Mouse (Mus musculus): Measurements from ENCODE around the gene Pde4dip. TPM values are rescaled to one million over a fixed set of nuclear protein-coding genes. Genes with fewer than 3 reads are reported as not detected.

Gene Pde4dip
- polyA plus RNA-seq, 1 experiment from 2014 or later, result 27.6 TPM

- no peak overlapping the region for H3K27ac ChIP-seq (ENCODE audit: low read depth, low read length)
- H3K9ac ChIP-seq (ENCODE audit: low read length), result no peak overlapping the region
- no peaks in the 10 kb centered on the region for H3K9me3 ChIP-seq (ENCODE audit: control insufficient read depth, low read length)
- no peak overlapping the region for H3K4me2 ChIP-seq
- peaks cover 2% of the 10 kb centered on the region; the same call in 1 of the 2 replicates for H3K27me3 ChIP-seq (ENCODE audit: control insufficient read depth, insufficient read depth, low read length)
- DNase-seq (ENCODE audit: low spot score, missing footprints) (no peak), ATAC-seq (ENCODE audit: low FRiP score) (no peak)
- no peaks in the 10 kb centered on the region for H3K36me3 ChIP-seq (ENCODE audit: control insufficient read depth, insufficient read depth, low read length)
- 95% methylated on average over 3 of the region's 3 CpGs for WGBS
- H3K4me1 ChIP-seq (ENCODE audit: control insufficient read depth, insufficient read depth, low read length), result no peaks in the 10 kb centered on the region
- H3K4me3 ChIP-seq (ENCODE audit: low read depth, low read length), result no peak overlapping the region
Observed at GRCm38 (mm10) chr3:97676126-97676525, 212.4 kb downstream of the Pde4dip start.

DNA sequence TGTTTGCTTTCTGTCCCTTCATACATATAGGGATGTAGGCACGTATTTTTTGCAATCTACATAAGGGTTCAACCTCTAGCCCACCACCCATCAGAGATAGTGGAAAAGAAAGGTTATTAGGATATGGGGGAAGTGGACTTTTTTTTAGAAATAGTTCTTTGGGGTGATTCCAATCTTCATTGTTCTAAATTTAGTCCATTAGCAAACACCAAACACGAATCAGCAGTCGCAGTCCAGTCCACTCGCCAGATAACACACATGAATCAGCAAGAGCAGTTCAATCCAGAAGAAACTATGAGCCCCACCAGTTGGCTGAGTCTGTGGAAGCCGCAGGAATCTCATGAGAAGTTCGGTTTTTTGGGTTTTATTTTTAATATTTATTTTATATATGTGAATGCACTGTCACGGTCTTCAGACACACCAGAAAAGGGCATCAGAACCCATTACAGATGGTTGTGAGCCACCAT lies 213.8 kb downstream of the Pde4dip start, which contains the start of gene Gm17651:
TSS of gene Gm17651 (minus strand) at position 51 of the 467 bp plus-strand sequence.
- H3K27ac ChIP-seq (ENCODE audit: low read depth, low read length), result no peak within 1 kb of the TSS
- no peaks in the 10 kb centered on the region for H3K4me1 ChIP-seq (ENCODE audit: control insufficient read depth, insufficient read depth, low read length)
- H3K4me3 ChIP-seq (ENCODE audit: low read depth, low read length), result no peak within 1 kb of the TSS
- 91% methylated on average over 7 of the region's 7 CpGs for WGBS
- H3K9ac ChIP-seq (ENCODE audit: low read length), result no peak within 1 kb of the TSS
- no peaks in the 10 kb centered on the region for H3K27me3 ChIP-seq (ENCODE audit: control insufficient read depth, insufficient read depth, low read length)
- no peaks in the 10 kb centered on the region for H3K9me3 ChIP-seq (ENCODE audit: control insufficient read depth, low read length)
- H3K4me2 ChIP-seq, result no peak within 1 kb of the TSS
- no peaks in the 10 kb centered on the region for H3K36me3 ChIP-seq (ENCODE audit: control insufficient read depth, insufficient read depth, low read length)
- DNase-seq (ENCODE audit: low spot score, missing footprints) (no peak), ATAC-seq (ENCODE audit: low FRiP score) (no peak)

- Histone ChIP-seq H3K27me3 (ENCODE audit: control insufficient read depth, insufficient read depth, low read length) (no peaks in the 10 kb centered on the region), H3K9me3 (ENCODE audit: control insufficient read depth, low read length) (no peaks in the 10 kb centered on the region), H3K36me3 (ENCODE audit: control insufficient read depth, insufficient read depth, low read length) (peaks cover 2% of the 10 kb centered on the region; the same call in 1 of the 2 replicates)
Observed at GRCm38 (mm10) chr3:97667093-97667675, 221.3 kb downstream of the Pde4dip start.

GRCm38 (mm10) chr3:97666154-97666553 lies 222.4 kb downstream of the Pde4dip start:
- DNase-seq (ENCODE audit: low spot score, missing footprints) (no peak), ATAC-seq (ENCODE audit: low FRiP score) (no peak)
- Histone ChIP-seq H3K4me2 (no peak overlapping the region), H3K27ac (ENCODE audit: low read depth, low read length) (no peak overlapping the region), H3K9ac (ENCODE audit: low read length) (no peak overlapping the region), H3K9me3 (ENCODE audit: control insufficient read depth, low read length) (no peaks in the 10 kb centered on the region), H3K36me3 (ENCODE audit: control insufficient read depth, insufficient read depth, low read length) (peaks cover 2% of the 10 kb centered on the region; the same call in 1 of the 2 replicates), H3K4me3 (ENCODE audit: low read depth, low read length) (no peak overlapping the region), H3K27me3 (ENCODE audit: control insufficient read depth, insufficient read depth, low read length) (no peaks in the 10 kb centered on the region), H3K4me1 (ENCODE audit: control insufficient read depth, insufficient read depth, low read length) (no peaks in the 10 kb centered on the region)
- 79% methylated on average over 8 of the region's 8 CpGs for WGBS

More at GRCm38 (mm10) chr3:97667093-97667675, 221.3 kb downstream of the Pde4dip start:
- DNase-seq (ENCODE audit: low spot score, missing footprints) (no peak), ATAC-seq (ENCODE audit: low FRiP score) (no peak)
- Histone ChIP-seq H3K4me2 (no peak overlapping the region), H3K4me1 (ENCODE audit: control insufficient read depth, insufficient read depth, low read length) (no peaks in the 10 kb centered on the region), H3K27ac (ENCODE audit: low read depth, low read length) (no peak overlapping the region), H3K4me3 (ENCODE audit: low read depth, low read length) (no peak overlapping the region), H3K9ac (ENCODE audit: low read length) (no peak overlapping the region)
- 78% methylated on average over 14 of the region's 14 CpGs for WGBS

DNA sequence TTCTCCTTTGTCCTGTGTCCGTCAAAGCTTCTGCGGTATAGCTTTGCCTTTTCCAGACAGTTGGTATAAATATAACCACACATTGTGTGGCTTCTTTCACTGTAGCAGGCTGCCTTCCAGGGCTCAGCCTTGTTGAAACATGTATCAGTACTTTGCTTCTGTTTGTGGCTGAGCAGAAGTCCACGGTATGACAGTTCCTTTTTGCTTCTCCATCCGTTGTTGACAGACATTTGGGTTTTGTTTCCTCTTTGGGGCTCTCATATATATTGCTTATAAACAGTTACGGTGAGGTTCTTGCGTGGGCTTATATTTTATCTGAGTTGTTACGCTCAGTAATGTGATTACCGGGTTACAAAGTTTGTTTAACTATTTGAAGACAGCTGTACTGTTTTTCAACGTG lies 223.0 kb downstream of the Pde4dip start:
- H3K9ac ChIP-seq (ENCODE audit: low read length), result no peak overlapping the region
- H3K4me2 ChIP-seq, result no peak overlapping the region
- ATAC-seq (ENCODE audit: low FRiP score) (no peak), DNase-seq (ENCODE audit: low spot score, missing footprints) (no peak)
- H3K4me3 ChIP-seq (ENCODE audit: low read depth, low read length), result no peak overlapping the region
- no peak overlapping the region for H3K27ac ChIP-seq (ENCODE audit: low read depth, low read length)
- H3K9me3 ChIP-seq (ENCODE audit: control insufficient read depth, low read length), result no peaks in the 10 kb centered on the region
- H3K4me1 ChIP-seq (ENCODE audit: control insufficient read depth, insufficient read depth, low read length), result no peaks in the 10 kb centered on the region
- H3K27me3 ChIP-seq (ENCODE audit: control insufficient read depth, insufficient read depth, low read length), result no peaks in the 10 kb centered on the region
- WGBS, result 92% methylated on average over 9 of the region's 9 CpGs
- H3K36me3 ChIP-seq (ENCODE audit: control insufficient read depth, insufficient read depth, low read length), result peaks cover 2% of the 10 kb centered on the region; the same call in 1 of the 2 replicates

GRCm38 (mm10) chr3:97661206-97661605 lies 227.3 kb downstream of the Pde4dip start:
- ATAC-seq (ENCODE audit: low FRiP score) (no peak), DNase-seq (ENCODE audit: low spot score, missing footprints) (no peak)
- H3K9ac ChIP-seq (ENCODE audit: low read length), result no peak overlapping the region
- 77% methylated on average over 8 of the region's 8 CpGs for WGBS
- no peaks in the 10 kb centered on the region for H3K9me3 ChIP-seq (ENCODE audit: control insufficient read depth, low read length)
- no peaks in the 10 kb centered on the region for H3K27me3 ChIP-seq (ENCODE audit: control insufficient read depth, insufficient read depth, low read length)
- H3K4me3 ChIP-seq (ENCODE audit: low read depth, low read length), result no peak overlapping the region
- H3K4me2 ChIP-seq, result no peak overlapping the region
- H3K27ac ChIP-seq (ENCODE audit: low read depth, low read length), result no peak overlapping the region
- peaks cover 10% of the 10 kb centered on the region for H3K4me1 ChIP-seq (ENCODE audit: control insufficient read depth, insufficient read depth, low read length)
- no peaks in the 10 kb centered on the region for H3K36me3 ChIP-seq (ENCODE audit: control insufficient read depth, insufficient read depth, low read length)

DNA sequence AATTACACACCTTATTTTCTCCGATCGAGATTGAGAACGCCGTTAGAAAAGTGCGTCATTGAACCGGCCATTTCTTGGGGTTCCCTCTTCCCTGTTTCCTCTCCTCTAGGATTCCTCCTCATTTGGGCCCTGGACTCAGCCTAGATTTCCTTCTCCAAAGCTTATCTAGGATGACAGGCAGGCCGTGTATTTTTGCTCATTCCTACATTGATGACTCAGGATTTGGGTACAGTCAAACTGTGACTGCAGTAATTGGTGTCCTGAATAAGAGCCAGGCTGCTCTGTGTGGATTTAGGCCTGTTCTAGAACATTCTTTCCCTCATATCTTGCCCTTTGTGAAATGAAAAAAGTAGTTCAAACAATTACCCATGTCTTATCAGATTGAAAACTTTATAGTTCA lies 228.8 kb downstream of the Pde4dip start:
- Histone ChIP-seq H3K4me1 (ENCODE audit: control insufficient read depth, insufficient read depth, low read length) (peaks cover 10% of the 10 kb centered on the region), H3K27me3 (ENCODE audit: control insufficient read depth, insufficient read depth, low read length) (no peaks in the 10 kb centered on the region), H3K36me3 (ENCODE audit: control insufficient read depth, insufficient read depth, low read length) (no peaks in the 10 kb centered on the region), H3K9me3 (ENCODE audit: control insufficient read depth, low read length) (no peaks in the 10 kb centered on the region), H3K4me2 (no peak overlapping the region), H3K4me3 (ENCODE audit: low read depth, low read length) (no peak overlapping the region), H3K9ac (ENCODE audit: low read length) (no peak overlapping the region), H3K27ac (ENCODE audit: low read depth, low read length) (no peak overlapping the region)
- 94% methylated on average over 7 of the region's 7 CpGs for WGBS
- DNase-seq (ENCODE audit: low spot score, missing footprints), result no peak
- no peak for ATAC-seq (ENCODE audit: low FRiP score)

DNA sequence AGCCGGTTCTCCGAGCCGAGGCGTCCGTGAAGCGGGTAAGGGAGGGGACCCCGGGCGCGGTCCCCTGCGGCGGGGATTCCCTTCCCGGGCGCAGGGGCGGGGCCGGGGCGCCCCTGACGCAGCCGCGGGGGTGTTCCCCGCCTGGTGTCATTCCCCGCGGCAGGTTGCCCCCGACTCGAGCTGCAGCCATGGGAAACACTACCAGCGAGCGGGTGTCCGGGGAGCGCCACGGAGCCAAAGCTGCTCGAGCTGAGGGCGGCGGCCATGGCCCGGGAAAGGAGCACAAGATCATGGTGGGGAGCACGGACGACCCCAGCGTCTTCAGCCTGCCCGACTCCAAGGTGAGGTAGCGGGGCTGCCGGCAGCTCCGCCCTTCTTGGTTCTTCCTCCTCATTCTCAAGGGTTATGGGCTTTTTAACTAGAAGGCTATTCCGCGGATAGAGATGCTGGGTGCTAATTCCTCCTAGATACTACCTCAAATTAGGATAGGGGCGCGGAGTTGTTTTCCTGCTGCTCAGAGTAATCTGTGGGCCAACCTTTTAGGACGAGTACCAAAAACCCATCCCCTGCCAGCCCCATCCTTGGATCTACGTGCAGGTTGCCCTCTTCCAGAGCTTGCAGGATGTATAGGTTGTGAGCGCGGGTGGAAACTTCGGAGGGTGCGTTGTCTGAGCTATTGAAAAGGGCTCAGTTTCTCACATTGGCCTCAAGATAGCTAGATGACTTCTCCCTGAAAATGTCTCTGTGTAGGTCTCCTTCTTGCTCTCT lies 229.9 kb downstream of the Pde4dip start:
- Histone ChIP-seq H3K27me3 (ENCODE audit: control insufficient read depth, insufficient read depth, low read length) (no peaks in the 10 kb centered on the region), H3K4me3 (ENCODE audit: low read depth, low read length) (peak overlapping the region; percentile 83), H3K4me1 (ENCODE audit: control insufficient read depth, insufficient read depth, low read length) (peaks cover 10% of the 10 kb centered on the region), H3K36me3 (ENCODE audit: control insufficient read depth, insufficient read depth, low read length) (no peaks in the 10 kb centered on the region), H3K4me2 (peak overlapping the region; percentile 76), H3K9ac (ENCODE audit: low read length) (peak overlapping the region; percentile 74), H3K27ac (ENCODE audit: low read depth, low read length) (no peak overlapping the region), H3K9me3 (ENCODE audit: control insufficient read depth, low read length) (no peaks in the 10 kb centered on the region; the same call in 1 of the 2 replicates)
- under 1% methylated on average over 48 of the region's 50 CpGs for WGBS
- ATAC-seq (ENCODE audit: low FRiP score) (no peak; the same call in 1 of the 2 replicates), DNase-seq (ENCODE audit: low spot score, missing footprints) (no peak)
